Mouse (Mus musculus): Measurements from ENCODE around the gene Atp9a.

Gene Atp9a

DNA sequence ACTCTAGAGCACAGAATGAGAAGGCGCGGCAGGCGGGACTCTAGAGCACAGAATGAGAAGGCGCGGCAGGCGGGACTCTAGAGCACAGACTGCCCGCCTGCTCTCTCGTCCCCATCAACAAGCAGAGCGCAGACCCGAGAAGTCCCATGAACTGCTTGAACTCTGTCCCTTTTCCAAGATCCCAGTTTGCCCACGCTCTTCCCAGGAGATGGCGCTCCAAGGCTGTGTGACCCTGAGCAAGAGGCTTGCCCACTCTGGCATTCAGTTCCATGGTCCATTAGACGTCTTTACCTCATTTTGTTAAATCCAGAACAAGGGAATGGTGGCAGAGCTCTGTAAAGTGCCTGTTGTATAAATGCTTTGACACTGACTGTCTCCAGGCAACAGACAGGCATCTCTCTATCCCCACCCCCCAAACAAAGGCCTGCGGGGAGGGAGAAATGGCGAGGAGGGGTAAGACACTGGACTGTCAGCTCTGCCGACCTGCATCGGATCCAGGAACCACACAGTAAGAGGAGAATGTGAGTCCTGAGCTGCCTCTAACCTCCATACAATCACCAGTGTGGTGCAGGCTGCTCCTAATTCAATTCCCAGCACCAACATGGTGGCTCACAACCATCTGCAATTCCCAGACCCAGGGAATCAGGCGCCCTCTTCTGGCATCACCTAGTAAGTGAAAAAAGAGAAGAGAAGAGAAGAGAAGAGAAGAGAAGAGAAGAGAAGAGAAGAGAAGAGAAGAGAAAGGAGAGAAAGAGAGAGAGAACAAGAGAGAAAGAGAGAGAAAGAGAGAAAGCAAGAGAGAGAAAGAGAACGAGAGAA lies 62.6 kb downstream of the Atp9a start:
- no peak for DNase-seq

DNA sequence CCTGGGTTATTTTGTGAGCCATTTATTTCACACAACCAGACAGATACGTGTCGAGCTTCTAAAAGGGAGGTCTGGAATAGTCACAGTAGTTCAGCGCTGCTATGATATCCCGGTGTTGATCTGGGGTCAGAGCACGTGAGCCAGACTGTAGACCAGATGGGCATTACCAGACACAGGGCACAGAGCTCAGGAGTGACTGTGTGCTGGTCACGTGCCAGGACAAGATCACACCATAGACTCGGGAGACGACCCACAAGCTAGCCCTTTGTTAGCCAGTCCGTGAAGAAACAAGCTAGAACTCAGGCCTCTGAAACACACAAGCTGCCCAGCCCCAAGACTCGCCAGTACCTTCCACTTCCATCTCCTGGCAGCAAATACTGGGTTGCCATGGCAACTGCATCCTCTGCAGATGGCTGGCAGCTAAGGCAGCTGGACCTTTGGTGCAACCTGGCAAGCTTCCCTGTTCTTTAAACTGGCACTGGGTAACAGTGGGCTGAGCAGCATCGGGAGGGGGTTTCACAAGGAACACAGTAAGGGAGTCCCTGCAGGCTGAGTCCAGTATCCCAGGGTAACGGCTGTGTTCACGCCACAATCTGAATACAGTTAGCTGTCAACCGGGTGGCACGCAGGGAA lies 63.4 kb downstream of the Atp9a start:
- DNase-seq = no peak

DNA sequence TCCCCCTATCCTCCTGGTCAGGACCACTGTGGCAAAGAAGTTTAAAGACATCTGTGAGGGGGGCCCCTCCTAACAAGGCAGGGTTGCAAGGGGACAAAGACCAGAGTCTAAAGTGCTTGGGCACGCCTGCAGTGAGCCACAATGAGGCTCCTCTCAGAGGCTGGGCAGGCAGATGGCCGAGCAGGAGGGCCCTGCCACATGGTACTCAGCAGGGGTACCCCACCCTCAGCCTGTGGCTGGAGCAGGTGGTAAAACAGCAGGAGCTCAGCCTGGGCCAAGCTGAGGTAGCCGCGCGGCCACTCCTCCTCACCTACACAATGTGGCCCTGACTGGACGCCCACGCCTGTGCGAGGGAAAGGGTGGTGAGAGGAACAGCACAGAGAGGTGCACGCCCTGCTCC lies 64.6 kb downstream of the Atp9a start:
- no peak for DNase-seq

DNA sequence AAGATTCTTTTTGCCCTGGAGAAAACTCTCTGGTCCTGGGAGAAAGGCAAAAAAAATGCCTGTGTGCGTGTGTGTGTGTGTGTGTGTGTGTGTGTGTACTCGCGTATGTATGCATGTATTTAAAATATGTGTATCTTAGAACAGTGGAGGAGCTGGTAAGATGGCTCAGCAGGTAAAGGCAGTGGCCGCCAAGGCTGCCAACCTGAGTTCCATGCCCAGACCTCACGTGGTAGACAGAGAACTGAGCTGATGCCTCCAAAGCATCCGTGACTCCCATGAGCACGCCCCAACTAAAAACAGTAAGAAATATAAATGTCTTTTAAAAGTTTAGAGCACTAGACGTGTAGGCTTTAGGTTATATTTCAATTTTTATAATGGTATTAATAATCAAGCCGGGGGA lies 70.5 kb downstream of the Atp9a start:
- no peak for DNase-seq

DNA sequence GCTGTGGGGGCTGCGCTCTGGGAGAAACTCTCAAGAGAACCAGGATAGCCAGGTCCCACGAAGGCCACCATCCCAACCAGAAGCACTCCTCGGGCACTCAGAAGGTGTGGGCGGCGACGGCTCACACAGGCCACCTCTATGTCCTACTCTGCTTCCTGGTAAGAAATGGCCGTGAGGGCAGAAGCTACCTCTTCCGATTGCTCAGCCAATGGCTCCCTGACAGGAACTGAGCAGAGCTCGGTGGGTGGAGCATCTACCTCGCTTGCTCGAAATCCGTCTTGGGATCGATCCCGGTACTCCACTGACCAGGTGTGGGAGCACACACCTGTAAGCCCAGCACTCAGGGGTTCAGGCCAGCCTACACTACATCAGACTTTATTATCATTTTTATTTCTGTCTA lies 72.0 kb downstream of the Atp9a start:
- DNase-seq = no peak

DNA sequence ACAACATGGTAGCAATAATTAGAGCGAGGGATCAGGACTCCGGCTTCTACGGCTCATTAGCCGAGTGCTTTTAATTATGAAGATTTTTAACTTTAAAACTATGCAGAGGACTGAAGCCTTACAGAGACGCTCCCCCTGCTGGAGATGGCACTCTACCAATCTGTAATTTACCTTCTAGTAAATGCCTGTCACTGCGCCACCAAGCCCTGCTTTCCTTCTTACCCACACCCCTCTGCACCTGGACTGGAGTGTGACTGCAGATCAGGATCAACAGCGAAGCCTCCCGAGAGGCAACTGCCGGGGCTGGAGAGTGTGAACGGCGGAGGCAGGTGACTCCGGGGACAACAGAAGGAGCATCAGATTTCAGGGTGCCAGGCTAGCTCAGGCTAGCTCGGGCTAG lies 72.4 kb downstream of the Atp9a start:
- peak; percentile 24 to 53 for DNase-seq

DNA sequence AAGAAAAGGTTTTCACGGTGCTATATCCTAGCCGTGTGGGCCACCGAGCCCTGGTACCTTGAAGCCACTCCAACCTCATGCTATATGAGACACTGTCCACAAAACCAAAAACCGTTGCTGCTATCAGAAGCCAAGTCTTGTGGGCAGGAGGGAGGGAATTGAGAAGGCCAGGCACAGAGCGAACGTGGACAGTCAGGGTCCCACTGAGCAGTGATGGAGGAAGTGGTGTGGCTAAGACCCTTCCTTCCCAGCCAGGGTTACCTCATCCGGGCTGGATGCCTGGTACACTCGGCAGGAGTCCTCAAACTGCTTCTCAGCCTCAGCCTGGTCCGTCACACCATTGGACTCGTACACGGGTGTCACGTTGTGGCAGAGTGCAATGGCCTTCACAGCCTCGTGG lies 74.5 kb downstream of the Atp9a start:
- DNase-seq = no peak

DNA sequence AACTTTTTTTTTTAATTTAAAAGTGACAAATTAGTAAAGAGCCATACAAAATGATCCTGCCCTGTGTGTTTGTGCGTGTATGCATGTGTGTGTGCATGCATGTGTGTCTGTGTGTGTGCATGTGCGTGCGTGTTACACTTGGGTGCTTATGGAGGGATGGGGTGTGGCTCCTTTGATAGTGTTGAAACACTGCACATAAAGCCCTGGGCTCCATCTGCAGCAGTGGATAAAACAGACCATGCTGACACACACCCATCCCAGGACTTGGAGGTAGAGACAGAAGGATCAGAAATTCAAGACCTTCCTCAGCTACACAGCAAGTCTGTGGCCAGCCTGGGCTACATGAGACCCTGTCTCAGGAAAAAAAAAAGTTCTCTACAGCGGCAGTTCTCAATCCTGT lies 76.5 kb downstream of the Atp9a start:
- DNase-seq = no peak

DNA sequence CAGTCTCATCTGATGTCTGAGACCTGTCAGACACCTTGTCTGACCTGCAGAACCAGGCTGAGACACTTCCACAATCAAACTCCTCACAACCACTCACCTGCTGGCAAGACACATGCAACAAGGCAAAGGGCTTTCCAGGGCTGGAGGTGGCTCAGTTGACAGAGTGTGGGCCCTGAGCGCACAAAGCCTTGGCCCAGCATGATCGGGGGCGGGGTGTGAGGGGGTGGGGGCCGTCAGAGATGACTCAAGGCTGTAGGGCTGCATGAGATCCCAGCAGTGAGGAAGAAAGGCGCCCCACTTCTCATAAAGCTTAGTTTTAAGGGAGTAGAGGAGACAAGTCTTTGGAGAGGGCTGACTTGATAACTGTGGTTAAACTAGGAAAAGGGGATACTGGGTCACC lies 78.5 kb downstream of the Atp9a start:
- DNase-seq = peak in 1 of 2 experiments; percentile 15

DNA sequence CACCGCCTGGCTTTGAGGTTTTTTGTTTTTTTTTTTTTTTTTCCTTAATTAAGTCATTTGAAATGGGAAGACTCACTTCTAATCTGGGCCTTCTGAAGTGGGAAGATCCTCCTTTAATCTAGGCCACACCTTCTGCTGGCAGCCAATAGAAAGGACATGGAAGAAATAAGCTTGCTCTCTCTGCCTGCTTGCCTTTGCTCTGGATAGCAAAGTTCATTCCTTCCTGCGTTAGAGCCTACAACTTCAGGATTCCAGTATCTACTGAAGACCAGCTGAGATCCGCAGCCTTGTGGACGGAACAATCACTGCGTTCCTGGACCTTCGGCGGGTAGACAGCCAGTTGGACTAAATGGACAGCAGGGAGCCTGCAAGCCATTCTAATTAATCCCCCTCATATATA lies 79.0 kb downstream of the Atp9a start:
- DNase-seq = peak; percentile 39 to 58

DNA sequence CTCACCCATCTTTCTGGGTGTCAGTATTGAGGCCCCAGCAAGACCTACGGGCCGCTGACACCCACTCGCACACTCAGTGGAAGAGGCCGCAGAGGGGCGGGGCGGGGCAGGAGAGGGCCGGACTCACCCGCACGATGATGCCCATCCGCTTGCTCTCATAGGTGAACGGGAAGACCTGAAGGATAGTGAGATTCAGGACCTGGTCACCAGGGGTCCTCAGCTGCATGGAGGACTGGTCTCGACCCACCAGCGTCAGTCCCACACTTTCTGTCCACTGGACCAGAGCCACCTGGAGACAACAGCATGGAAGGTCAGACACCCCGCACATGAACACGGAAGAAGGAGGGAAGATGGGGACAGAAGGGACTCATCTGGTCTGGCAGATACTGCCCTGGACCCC lies 80.4 kb downstream of the Atp9a start:
- no peak for DNase-seq

DNA sequence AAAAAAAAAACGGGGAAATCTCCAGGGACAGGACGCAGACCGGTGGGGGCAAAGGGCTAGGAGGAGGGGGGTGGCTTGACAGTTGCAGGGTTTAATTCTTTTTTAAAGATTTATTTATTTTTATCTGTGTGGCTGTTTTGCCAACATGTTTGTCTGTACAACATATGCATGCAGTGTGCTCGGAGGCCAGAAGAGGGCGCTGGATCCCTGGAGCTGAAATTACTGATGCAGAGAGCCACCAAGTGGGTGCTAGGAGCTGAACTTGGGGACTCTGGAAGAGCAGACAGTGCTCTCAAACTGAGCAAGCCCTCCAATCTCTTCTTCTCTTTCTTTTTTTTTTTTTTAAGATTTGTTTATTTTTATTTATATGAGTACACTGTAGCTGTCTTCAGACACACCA lies 81.9 kb downstream of the Atp9a start:
- peak in 1 of 2 experiments; percentile 44 for DNase-seq

DNA sequence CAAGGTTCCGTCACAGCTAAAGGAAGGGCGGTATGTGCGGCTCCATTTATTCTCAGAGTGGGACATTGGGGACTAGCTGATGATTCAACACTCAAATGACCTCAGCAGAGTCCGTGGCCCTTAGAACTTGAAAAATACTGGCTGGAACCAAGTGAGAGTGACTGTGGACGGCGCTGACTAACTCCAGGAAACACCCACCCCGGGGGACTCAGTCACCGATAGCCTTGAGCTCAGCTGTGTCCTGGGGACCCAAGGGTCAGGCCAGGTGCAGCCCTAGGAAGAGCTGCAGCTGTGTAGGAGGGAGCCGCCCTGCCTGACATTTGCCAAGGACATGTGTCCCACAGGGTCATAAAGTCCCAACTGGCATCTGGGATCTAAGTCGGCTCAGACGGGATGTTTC lies 83.7 kb downstream of the Atp9a start:
- DNase-seq = no peak

DNA sequence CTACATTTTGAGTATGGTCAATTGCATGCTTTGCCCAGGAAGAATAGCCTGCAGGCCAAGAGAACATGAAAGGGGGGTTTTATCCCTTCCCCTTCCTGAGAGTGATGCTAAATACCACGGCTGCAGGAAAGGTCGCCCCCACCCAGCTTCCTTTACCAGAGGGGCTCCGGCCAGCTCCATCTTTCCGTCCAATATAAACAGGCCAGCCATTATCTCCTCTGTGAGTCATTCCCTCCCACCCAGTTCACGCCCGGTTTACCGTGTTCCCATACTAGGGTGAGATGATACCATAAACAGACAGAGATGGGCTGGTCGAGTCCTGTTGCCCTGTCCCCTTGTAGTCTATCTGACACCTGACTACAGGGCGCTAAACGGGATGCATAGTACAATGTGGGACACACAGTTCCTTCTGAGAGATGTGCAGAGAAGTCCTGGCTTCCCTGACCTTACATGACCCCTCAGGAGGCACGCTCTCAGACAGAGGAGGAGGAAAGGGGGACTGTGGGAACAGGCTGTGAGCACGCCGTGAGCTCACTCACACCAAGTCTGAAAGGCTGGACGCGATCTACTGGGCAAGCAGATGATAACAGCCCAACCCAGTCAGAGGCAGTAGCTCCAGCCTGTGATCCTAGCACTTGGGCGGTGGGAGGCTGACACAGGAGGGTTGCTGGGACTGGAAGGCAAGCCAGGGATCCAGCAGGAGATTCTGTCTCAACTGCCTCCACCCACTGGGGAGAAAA lies 85.5 kb downstream of the Atp9a start:
- no peak for DNase-seq

DNA sequence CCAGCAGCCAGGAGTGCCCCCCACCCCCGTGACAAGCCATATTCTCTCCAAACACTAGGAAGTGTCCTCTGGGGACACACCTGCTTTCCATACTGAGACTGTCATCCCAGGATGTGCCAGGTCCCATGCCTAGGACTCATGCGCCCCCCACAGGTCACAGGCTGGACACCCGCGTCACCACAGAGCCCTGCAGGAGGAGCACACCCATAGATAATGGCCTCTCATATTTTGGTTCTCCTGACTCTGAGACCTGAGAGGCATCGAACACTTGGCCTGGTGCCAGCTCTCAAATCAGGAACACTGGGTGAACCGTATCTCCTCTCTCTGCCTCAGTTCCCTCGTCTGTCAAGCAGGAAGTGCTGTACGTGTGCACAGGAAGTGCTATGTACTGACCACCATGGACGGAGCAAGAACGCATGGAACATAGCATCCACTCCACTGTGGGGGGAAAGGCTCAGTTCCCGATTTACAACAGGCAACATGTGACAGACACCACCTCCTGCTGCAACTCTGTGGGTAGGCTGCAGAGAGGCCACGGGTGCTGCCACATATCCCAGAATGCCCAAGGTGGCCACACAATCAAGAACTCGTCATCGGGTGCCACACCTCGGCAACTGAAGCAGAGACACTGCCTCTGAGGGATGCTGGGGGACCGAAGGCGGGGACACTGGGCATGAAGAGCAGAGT lies 87.1 kb downstream of the Atp9a start:
- peak in 1 of 2 experiments; percentile 37 for DNase-seq

DNA sequence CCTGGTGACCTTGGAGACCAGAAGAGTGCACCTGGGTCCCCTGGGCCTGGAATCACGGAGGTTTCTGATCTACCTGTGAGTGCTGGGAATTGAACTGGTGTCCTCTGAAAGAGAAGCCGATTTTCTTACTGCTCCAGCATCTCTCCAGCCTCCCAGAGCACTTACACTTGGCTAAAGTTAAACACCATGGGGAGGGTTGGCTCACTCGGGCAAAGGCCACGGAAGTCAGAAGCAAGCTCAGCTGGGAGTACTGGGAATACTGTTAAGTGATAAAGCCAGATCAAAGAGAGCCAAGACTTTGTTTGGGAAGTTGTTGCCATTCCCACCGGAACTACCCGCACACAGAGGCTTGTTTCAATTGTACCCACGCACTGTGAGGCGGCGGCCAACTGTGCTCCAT lies 87.7 kb downstream of the Atp9a start:
- no peak for DNase-seq

DNA sequence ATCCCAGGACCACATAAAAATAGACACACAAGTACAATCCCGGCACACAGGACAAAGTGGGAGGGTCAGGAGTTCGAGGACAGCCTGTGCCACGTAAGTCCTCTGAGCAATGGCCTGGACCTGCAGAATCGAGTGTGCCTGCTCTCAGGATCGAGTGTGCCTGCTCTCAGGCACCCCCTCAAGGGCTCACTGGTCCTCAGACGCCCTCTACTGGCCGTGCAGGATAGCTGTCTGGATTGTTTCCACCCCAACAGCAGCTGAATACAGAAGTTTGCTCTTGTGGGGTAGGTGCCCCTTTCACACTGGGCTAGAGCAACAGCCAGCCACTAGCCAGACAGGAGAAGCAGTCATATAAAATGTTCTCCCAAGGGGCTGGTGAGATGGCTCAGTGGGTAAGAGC lies 90.5 kb downstream of the Atp9a start:
- DNase-seq = peak in 1 of 2 experiments; percentile 39

DNA sequence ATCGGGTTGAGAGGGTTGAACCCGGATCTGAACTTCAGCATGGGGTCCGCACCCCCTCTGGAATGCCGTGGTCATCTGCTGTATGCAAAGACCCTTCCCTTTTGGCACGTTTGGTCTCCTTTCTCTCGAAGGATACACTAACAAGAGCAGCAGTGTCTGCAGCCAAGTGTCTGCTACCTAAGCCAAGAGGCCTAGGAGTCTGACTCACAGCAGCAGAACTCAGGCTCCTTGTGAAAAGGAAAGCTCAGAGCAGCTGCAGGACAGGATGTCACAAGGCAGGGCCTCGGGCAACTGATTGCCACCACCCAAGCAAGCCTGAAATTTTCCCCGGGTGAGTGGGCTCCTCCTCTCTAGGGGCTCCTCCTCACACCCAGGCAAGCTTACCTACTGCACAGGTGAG lies 94.0 kb downstream of the Atp9a start:
- no peak for DNase-seq

DNA sequence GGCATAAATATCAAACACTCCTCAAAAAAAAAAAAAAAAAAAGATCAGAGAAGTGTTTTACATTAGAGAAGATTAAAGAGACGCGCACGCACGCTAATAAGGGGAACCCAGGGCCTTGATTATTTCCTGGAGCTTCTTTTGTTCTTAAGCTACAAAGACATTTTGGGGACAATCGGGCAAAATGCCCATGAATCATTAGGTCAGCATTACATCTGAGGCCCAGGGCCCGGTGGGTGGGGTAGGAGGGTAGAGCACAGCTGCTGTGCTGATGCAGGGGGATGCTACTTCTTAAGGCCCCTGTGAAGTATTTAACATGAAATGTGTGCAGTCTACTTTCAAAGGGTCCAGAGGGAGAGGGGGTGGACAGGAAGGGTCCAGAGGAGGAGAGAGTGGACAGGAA lies 97.4 kb downstream of the Atp9a start:
- DNase-seq = no peak

DNA sequence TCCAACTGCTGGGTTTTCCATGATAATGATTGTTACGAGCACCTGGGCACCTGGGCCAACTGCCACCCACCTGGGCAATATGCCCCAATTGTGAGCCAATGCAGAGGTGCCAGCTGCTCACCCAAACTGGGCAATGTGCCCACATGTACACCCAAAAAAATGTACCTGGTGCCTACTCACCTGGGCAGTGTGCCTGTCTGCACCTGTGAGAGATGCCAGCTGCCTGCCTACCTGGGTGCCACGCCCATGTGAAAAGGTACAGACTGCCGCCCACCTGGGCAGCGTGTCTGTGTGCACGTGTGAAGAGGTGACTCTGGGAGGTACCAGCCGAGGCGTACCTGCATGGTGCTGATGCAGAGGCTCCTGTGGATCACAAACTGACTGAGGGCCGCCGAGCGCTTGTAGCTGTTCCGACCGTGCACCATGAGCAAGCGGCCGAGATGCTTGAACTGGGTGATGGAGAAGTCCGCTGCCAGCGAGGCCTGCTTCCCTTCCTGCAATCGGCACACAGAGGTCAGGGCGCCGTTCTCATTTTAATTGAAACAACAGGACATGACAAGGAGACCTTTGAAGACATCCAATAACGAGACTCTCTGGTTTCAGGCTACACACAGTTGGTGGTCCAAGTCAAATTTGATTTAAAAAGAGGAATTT lies 98.6 kb downstream of the Atp9a start:
- no peak for DNase-seq

DNA sequence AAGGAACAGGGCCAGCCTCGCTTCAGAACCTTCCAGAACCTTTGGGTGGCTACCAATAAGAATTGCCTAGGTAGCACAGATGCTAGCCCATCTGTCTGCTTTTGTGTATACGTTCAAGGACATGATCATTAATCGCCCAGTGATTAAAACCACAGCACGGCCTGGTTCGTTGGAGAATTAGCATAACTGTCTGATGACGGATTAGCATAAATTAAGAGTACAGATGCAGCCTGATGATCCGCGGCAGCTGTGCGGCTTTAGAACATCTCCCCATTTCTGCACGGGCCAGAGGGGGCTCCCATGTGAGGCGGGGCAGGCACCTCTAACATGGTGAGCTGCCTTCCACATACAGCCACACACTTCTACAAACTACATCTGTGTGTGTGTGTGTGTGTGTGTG lies 100.0 kb downstream of the Atp9a start:
- no peak for DNase-seq

DNA sequence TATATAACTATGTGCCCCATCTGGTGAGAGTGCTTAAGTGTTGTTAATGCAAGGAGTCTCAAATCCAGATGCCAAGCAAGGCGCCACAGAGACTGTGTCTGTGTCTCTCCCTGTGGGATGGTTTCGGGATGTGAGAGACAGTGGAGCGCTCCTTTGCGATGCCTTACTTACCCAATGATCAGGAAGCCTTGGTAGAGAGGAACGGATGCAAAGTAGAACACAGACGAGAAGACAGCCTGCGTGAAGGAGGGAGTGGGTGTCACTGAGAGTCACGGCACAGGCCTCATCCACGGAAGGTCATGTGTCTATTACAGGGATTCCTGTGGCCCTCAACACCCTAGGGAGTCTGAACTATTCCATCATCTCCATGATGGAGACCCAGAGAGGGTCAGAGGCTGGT lies 101.7 kb downstream of the Atp9a start:
- DNase-seq = no peak

DNA sequence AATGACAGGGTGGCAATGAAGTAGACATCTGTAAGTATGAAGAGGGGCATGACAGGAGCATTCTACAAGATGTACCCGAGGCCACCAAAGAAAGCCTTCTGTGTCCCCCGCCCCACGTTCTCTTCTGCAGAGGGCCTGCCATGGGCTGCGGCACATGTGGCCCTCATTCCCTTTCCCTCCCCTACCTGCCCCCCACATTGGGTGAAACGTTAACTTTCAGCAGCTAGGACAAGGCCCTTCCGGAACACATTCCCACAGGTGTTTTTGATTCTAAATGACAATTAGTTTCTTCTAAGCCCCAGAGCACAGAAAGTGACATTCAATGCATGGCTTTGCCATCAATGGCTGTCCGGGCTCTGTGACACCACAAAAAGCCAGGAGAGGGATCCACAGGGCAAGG lies 107.3 kb downstream of the Atp9a start:
- DNase-seq = no peak

All from kidney, postnatal 36 days (tissue).